ENCODE assay signal across 29 mouse cellular contexts in the genomic region with DNA sequence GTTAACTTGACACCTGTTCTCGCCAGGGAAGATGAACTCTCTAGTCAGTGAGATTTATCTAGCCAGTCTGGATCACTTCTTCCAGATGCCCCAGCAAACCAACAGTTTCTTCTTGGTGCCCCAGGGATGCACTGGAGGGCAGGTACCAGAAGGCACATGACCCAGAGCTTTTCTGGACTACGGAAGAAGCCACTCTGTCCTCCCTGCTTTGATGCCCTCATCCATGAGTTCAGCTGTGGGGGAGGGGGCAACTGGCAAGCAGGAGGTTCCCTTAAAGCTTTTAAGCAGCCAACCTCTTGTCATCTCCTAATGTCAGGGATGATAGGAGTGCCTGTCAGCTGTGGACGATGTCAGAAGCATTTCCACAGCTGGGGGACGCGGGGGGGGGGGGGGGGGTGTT. TPM values are rescaled to one million over a fixed set of nuclear protein-coding genes. Genes with fewer than 3 reads are reported as not detected.
"Had no signal": no experiment of that assay in that cellular context is flagged by ENCODE, and none has a peak within 500 bp of the region (broad histone marks: within the 10 kb centered on the region; RNA-seq: fewer than 3 reads in every experiment).

No protein-coding gene starts in this region.

- H3K9ac ChIP-seq: heart, embryonic 13.5 days; heart, embryonic 15.5 days; hindbrain, embryonic 12.5 days; hindbrain, embryonic 14.5 days; intestine, embryonic 15.5 days; limb, embryonic 12.5 days; liver, embryonic 13.5 days; liver, embryonic 15.5 days had no signal

- DNase-seq: gastrocnemius, adult 2 months; gastrocnemius, postnatal 10 days; gastrocnemius, postnatal 25 days; kidney, adult 18-20 months; kidney, adult 8-10 months; kidney, postnatal 10 days; kidney, postnatal 25 days; liver; liver, embryonic 13.5 days had no signal

- H3K27ac ChIP-seq: gastrocnemius, adult 2 months; heart, embryonic 13.5 days; heart, embryonic 15.5 days; hindbrain, embryonic 10.5 days; hindbrain, embryonic 12.5 days; hindbrain, embryonic 14.5 days; intestine, embryonic 15.5 days; layer of hippocampus, adult 2 months; left cerebral cortex, adult 2 months; limb, embryonic 10.5 days; limb, embryonic 12.5 days; liver, embryonic 13.5 days; liver, embryonic 15.5 days had no signal

- H3K4me3 ChIP-seq: gastrocnemius, adult 2 months; heart, embryonic 13.5 days; heart, embryonic 15.5 days; hindbrain, embryonic 10.5 days; hindbrain, embryonic 12.5 days; intestine, embryonic 15.5 days; layer of hippocampus, adult 2 months; left cerebral cortex, adult 2 months; limb, embryonic 10.5 days; limb, embryonic 12.5 days; liver, embryonic 13.5 days; liver, embryonic 15.5 days had no signal

- H3K4me2 ChIP-seq: heart, embryonic 11.5 days; heart, embryonic 15.5 days; hindbrain, embryonic 12.5 days; hindbrain, embryonic 14.5 days; intestine, embryonic 15.5 days; limb, embryonic 12.5 days; liver, embryonic 11.5 days; liver, embryonic 13.5 days; liver, embryonic 15.5 days had no signal

- H3K9me3 ChIP-seq: heart, embryonic 13.5 days; heart, embryonic 15.5 days; hindbrain, embryonic 10.5 days; hindbrain, embryonic 12.5 days; intestine, embryonic 15.5 days; limb, embryonic 10.5 days; limb, embryonic 12.5 days; liver, embryonic 13.5 days; liver, embryonic 15.5 days had no signal

- H3K36me3 ChIP-seq: heart, embryonic 13.5 days; heart, embryonic 15.5 days; hindbrain, embryonic 10.5 days; hindbrain, embryonic 12.5 days; intestine, embryonic 15.5 days; limb, embryonic 10.5 days; limb, embryonic 12.5 days; liver, embryonic 13.5 days; liver, embryonic 15.5 days had no signal

- H3K27me3 ChIP-seq: heart, embryonic 15.5 days; hindbrain, embryonic 12.5 days; intestine, embryonic 15.5 days; limb, embryonic 12.5 days; liver, embryonic 13.5 days; liver, embryonic 15.5 days had no signal

- H3K4me1 ChIP-seq: intestine, embryonic 15.5 days; liver, embryonic 13.5 days; liver, embryonic 15.5 days had no signal

- ATAC-seq: hindbrain, embryonic 16.5 days; inflammation-experienced regulatory T-cells, adult 6 months; intestine, embryonic 15.5 days; intestine, postnatal 0 days had no signal

RNA-seq across cellular contexts. Expression of a gene that starts 25.8 kb away (rescaled TPM):
- total RNA-seq: gastrocnemius, adult 2 months; gastrocnemius, postnatal 25 days; heart, postnatal 14 days; layer of hippocampus, postnatal 25 days; left cerebral cortex, postnatal 14 days had no signal
- polyA plus RNA-seq: inflammation-experienced regulatory T-cells, adult 6 months; liver, embryonic 15.5 days had no signal

RNA-seq across cellular contexts. Expression of a gene that starts 53.8 kb away (rescaled TPM):
- total RNA-seq: granulocyte monocyte progenitor cell, adult 5-6 weeks had no signal
